Mouse (Mus musculus): ENCODE measurements around the gene Cacybp. TPM values are rescaled to one million over a fixed set of nuclear protein-coding genes. Genes with fewer than 3 reads are reported as not detected.

The Cacybp gene
- total RNA-seq, 2 experiments from 2014 or later: 52.5 to 58.9 TPM

- intact Hi-C loops (cut with DNase I): no loop called here
- DNase-seq: no peak
Observed at GRCm38 (mm10) chr1:160227196-160227595, 14.5 kb upstream of the Cacybp start.

- DNase-seq: no peak
- intact Hi-C loops (cut with DNase I): no loop called here
Observed at GRCm38 (mm10) chr1:160224093-160224492, 11.4 kb upstream of the Cacybp start.

DNA sequence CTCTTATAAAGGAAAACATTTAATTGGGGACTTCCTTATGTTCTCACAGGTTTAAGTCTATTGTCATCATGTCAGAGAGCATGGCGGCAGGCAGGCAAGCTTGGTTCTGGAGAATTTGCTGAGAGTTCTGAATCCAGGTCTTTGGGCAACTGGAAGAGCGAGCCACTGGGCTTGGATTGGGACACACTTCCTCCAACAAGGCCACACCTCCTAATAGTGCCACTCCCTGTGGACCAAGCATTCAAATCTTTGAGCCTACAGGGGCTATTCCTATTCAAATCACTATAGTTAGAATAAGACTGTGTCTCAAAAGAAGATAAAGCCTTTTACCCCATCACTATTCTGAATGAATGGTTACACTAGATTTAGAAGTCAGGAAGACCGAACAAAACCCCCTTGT is 5.2 kb upstream of the Cacybp start:
- intact Hi-C loops (cut with DNase I): loop anchor here (10.0 kb wide), 1 partner anchor 817 kb away; the partner anchor contains the start of gene Zbtb37
- no peak for DNase-seq

DNA sequence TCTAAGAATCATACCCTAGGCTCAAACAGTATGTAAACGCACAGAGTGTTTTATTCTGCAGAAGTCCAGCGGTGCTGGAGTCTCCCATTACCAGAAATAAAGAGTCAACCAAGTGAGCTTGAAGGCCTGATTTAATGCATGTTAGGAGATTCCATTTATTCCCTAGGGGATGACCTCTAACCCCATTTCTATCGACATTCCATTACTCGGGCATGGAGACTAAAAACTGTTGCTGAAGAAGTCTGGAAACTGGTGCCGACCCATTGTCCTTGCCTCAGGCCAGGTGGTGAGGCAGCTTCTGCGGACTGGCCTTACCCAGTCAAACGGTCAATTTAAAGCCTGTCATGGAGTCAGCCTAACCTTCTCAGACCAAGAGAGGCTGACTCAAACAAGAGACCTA is 1.5 kb upstream of the Cacybp start:
- intact Hi-C loops (cut with DNase I): loop anchor here (10.0 kb wide), 1 partner anchor 821 kb away; the partner anchor contains the start of gene Zbtb37
- DNase-seq: no peak

GRCm38 (mm10) chr1:160212123-160212691 is 468 bp downstream of the Cacybp start:
- peak in 1 of 2 experiments; percentile 61 for DNase-seq
- intact Hi-C loops (cut with DNase I): loop anchor here (1.0 to 10.0 kb wide), 2 partner anchors 17 to 823 kb away; partner anchors contain the start of genes Mrps14 and Zbtb37

DNA sequence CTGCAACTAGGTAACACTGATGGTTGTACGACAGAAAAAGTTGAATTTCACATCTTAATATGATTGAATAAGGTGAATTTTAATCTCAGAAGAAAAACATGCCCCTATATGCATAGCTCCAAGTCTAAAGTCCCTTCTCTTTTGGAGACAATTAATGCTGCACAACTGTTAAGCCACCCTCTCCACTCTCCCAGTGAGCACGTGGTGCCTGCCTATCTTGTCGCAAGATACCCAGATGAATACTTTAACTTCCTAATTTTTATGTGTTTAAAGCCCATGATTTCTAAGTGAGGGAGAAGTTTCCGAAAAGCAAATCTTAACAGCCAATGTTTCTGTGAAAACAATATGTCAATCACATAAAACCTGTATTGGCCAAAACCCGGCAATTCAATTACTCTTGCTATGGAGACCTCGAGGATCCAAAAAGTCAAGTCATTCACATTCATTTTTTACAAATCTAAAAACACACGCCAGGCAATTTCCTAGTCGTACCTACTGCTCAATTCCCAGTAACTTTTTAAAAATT is 1.0 kb downstream of the Cacybp start:
- no peak for DNase-seq
- intact Hi-C loops (cut with DNase I): loop anchor here (1.0 to 10.0 kb wide), 2 partner anchors 16 to 823 kb away; partner anchors contain the start of genes Mrps14 and Zbtb37

GRCm38 (mm10) chr1:160210566-160210965 is 2.1 kb downstream of the Cacybp start:
- no peak for DNase-seq
- intact Hi-C loops (cut with DNase I): loop anchor here (10.0 kb wide), 1 partner anchor 824 kb away; the partner anchor contains the start of gene Zbtb37

GRCm38 (mm10) chr1:160209844-160210243 is 2.8 kb downstream of the Cacybp start:
- intact Hi-C loops (cut with DNase I): loop anchor here (10.0 kb wide), 1 partner anchor 825 kb away; the partner anchor contains the start of gene Zbtb37
- DNase-seq: no peak

DNA sequence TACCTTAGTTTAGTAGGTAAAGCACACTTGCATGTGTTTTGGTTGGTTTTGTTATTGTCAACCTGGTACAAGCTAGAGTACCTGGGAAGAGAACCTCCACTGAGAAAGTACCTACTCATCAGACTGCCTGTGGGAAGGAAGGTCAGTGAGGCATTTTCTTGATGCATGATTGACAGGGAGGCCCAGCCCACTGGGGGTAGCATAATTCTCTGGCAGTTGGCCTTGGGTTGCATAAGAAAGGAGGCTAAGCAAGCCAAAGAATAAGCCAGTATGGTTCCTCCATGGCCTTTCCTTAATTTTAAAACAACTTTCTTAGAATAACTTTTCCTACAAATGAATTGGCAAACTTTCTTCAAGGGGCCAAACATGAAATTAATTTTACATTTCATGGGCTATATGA is 7.2 kb downstream of the Cacybp start:
- no peak for DNase-seq
- intact Hi-C loops (cut with DNase I): no loop called here

DNA sequence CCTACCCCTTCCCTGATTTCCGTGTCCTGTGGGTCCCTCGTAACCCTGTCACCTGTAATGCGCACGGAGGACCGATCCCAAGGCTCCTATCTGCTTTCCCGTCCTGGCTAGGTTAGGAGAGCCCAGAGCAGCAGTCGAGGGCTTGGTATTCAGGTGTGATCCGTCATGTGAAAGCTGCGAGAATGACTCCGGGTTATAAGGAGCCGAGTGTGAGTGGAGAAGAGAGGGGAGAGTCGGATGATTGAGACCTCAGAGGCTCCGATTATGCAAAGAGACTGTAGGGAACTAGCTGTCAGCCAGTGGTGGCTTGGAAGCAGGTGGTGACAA is 17.4 kb downstream of the Cacybp start:
- DNase-seq: no peak
- intact Hi-C loops (cut with DNase I): loop anchor here (1.0 kb wide), 1 partner anchor 17 kb away; the partner anchor contains the start of gene Cacybp

- intact Hi-C loops (cut with DNase I): loop anchor here (1.0 kb wide), 1 partner anchor 18 kb away; the partner anchor contains the start of gene Cacybp
- DNase-seq: peak; percentile 97 to 98
Observed at GRCm38 (mm10) chr1:160194529-160195336, 17.9 kb downstream of the Cacybp start, which contains the start of gene Mrps14. Gene Mrps14, plus strand, starts transcription at chr1:160195215.

GRCm38 (mm10) chr1:160184506-160184905 is 28.2 kb downstream of the Cacybp start:
- DNase-seq: peak; percentile 6 to 23
- intact Hi-C loops (cut with DNase I): loop anchor here (10.0 kb wide), 2 partner anchors 270 to 790 kb away; no protein-coding TSS in a partner anchor

DNA sequence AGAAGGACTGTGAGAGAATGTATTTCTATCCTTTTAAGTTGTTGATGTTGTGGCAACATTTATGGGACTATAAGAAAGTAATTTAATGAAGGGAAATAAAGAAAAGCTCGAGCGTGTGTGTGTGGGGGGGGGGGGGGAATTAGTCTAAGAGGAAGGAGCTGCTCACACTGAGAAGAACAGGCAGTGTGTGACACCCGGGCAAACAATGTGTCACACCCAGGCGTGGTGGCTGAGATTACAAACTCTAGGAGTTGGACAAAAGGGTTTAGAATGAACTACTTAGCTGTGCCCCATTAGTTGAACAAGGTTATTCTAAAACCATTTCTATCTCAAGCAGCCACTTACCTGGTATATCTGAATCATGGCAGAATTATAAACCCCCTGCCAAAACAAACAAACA is 31.5 kb downstream of the Cacybp start:
- DNase-seq: no peak
- intact Hi-C loops (cut with DNase I): loop anchor here (10.0 kb wide), 2 partner anchors 266 to 786 kb away; no protein-coding TSS in a partner anchor

GRCm38 (mm10) chr1:160176903-160177302 is 35.8 kb downstream of the Cacybp start:
- intact Hi-C loops (cut with DNase I): no loop called here
- DNase-seq: no peak

DNA sequence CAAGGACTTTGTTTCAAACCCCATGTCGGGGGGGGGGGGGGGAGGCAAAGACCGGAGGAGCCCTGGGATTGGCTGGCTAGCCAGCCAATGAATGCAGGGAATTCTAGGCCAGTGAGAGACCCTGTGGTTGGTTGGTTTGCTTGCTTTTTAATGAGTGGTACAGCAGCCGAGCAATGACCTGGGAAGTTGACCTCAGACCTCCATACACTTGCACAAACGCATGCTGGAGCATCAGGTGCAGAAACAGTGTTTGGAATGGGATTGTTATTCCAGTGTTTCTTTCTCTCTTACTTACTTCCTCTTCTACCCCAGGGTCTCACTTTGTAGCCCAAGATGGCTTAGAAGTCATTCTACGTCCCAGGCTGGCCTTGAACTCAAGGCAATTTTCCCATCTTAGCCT is 46.1 kb downstream of the Cacybp start:
- intact Hi-C loops (cut with DNase I): no loop called here

GRCm38 (mm10) chr1:160158190-160158589 is 54.5 kb downstream of the Cacybp start:
- no peak for DNase-seq
- intact Hi-C loops (cut with DNase I): loop anchor here (10.0 kb wide), 1 partner anchor 1177 kb away; no protein-coding TSS in a partner anchor

More for the DNA sequence above, 46.1 kb downstream of the Cacybp start:
- DNase-seq: no peak

GRCm38 (mm10) chr1:160153480-160153879 is 59.2 kb downstream of the Cacybp start, which contains the start of gene Tnn:
Gene Tnn, minus strand, starts transcription at chr1:160153580.
- DNase-seq: no peak
- intact Hi-C loops (cut with DNase I): loop anchor here (10.0 kb wide), 1 partner anchor 1181 kb away; no protein-coding TSS in a partner anchor

Data from heart, postnatal 14 days (tissue).